Mouse (Mus musculus): ENCODE measurements at regions not wholly inside any gene's neighbourhood (a gene's known extent, or its start where the extent isn't known, plus 50 kb on each side); places are given as distances from the start of the nearest gene placed in this dataset.

GRCm38 (mm10) chr15:62165826-62166500 is 1243.2 kb upstream of the A1bg start:
- TF ChIP-seq GATA4 (IDR thresholded peaks at IDR 0.05; ENCODE audit: insufficient replicate concordance, low read length) = no peak

DNA sequence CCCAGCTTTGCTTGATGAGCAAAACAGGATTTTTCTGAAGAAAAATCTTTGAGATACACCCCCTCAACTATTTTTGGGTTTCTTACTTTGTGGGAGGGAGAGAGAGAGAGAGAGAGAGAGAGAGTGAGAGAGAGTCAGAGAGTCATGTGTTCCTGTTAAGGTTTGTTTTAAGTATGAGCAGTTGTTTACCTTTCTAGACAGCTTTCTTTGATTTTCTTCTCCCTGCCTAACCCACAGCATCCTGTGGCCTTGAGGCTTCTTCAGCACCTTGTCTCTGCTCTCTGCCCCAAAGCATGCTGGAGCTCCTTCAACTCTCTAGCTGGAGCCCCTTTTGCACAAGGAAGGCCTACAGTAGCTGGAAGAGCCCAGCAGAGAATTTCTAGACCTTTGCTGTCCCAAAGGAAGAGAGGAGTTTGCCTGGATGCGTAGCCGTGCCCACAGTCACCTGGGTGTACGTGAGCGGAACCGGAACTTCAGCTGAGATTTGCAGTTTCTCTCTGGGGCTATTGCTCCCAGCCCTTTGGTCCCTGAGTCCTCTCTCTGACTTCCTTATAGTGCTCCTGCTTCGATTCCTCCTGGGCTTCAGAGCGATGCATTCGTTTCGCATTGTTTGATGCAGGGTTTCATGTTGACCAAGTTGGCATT is 1242.1 kb upstream of the A1bg start:
- no peak for TF ChIP-seq GATA4 (IDR thresholded peaks at IDR 0.05; ENCODE audit: insufficient replicate concordance, low read length)

DNA sequence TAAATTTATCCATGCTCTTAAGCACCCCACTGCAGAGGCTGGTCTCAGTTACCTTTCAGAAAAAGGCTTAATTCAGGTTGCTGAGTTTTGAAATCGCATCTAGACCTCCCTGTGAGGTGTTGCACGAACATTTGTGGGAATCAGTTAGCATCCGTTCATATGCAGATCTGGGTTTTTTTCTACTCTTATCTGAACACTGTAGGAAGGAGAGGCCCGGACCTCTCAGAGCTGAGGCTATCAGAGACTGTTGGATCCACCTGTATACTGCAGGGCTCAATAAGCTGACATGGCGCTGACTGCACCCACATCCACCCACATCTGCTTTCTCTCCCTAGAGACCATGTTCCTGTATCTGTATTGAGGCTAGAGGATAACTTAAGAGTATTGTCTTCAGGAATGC is 1240.4 kb upstream of the A1bg start:
- no peak for TF ChIP-seq GATA4 (IDR thresholded peaks at IDR 0.05; ENCODE audit: insufficient replicate concordance, low read length)

GRCm38 (mm10) chr15:62162648-62163194 is 1239.9 kb upstream of the A1bg start:
- TF ChIP-seq GATA4 (IDR thresholded peaks at IDR 0.05; ENCODE audit: insufficient replicate concordance, low read length) = no peak

- TF ChIP-seq GATA4 (IDR thresholded peaks at IDR 0.05; ENCODE audit: insufficient replicate concordance, low read length) = no peak
These were observed 1239.3 kb upstream of the A1bg start for GRCm38 (mm10) chr15:62161975-62162647.

DNA sequence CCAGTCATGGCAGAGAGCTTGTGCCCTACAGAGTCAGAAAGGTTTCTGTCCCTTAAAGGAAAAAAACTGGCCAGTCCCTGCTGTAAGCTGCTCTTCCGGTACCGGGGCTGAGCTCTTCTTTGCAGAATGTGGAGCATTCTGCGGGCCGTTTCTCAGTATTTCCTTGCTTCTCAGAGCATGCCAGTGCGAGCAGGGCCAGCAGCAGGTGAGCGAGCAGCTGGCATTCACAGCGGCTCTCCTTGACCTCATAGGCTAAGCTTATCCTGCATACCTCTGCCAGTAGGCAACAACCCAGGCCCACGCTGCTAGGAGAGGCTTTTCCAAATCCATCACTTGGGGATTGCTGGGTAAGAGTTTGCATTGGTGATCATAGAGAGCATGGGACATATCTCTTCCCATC is 1238.2 kb upstream of the A1bg start:
- TF ChIP-seq GATA4 (IDR thresholded peaks at IDR 0.05; ENCODE audit: insufficient replicate concordance, low read length) = no peak

DNA sequence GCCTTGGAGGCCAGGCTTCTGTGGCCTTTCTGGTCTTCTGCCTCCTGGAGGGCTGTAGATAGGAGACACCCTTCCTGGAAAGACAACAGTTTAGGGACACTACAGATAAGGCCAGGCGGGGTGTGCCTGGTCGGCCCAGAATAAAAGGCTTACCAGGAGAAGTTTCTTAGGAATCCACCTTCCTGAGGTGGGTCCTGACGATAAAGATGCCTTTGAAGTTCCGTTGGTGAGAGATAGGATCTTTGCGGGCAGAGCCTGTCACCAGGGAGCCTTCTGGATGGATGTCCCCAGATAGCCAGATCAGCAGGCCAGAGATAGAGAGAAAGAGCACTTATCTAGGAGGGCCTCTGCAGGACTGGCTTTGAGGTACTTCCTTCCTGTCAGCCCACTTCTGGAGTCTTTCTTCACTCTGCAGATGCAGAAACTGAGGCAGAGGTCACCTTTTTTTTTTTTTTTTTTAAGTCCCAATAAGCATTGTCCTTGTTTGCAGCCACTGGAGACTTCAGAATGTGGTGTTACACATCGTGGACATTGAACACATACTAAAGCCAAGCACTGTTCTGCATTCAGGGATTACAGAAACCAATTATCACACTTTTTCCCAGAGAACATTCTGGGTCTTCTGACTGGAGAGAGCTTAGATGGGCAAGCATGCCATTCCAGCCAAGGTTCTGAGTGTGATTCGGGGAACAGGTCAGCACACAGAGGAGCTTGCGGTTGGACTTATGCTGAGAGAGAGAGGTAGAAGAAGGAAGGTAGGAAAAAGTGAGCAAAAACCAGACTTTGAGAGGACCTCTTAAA is 1236.3 kb upstream of the A1bg start:
- TF ChIP-seq GATA4 (IDR thresholded peaks at IDR 0.05; ENCODE audit: insufficient replicate concordance, low read length) = no peak

- TF ChIP-seq GATA4 (IDR thresholded peaks at IDR 0.05; ENCODE audit: insufficient replicate concordance, low read length) = no peak
These were observed 1234.6 kb upstream of the A1bg start for GRCm38 (mm10) chr15:62157200-62158033.

DNA sequence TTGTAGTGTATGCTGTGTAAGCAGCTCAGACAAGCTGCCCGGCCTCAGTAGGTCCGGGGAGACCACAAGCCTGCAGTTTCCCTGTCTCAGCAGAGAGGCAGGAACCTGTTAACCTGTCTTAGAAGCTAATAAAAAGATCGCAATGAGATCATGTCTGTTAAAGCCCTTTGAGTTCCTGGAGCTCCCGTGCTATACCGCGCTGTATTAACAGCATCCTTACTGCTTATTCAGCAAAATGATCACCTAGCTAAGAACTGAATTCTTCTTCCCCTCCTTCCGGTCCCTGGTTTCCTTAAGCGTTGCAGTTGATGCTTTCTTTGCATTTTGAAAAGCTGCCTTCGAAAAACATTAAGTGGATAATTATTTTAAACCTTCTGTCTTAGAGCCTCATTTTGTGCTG is 1230.4 kb upstream of the A1bg start:
- no peak for TF ChIP-seq GATA4 (IDR thresholded peaks at IDR 0.05; ENCODE audit: insufficient replicate concordance, low read length)

GRCm38 (mm10) chr15:62152133-62152532 is 1229.3 kb upstream of the A1bg start:
- no peak for TF ChIP-seq GATA4 (IDR thresholded peaks at IDR 0.05; ENCODE audit: insufficient replicate concordance, low read length)

- TF ChIP-seq GATA4 (IDR thresholded peaks at IDR 0.05; ENCODE audit: insufficient replicate concordance, low read length) = no peak
These were observed 1228.9 kb upstream of the A1bg start for GRCm38 (mm10) chr15:62151690-62152089.

GRCm38 (mm10) chr15:62150296-62150695 is 1227.5 kb upstream of the A1bg start:
- no peak for TF ChIP-seq GATA4 (IDR thresholded peaks at IDR 0.05; ENCODE audit: insufficient replicate concordance, low read length)

DNA sequence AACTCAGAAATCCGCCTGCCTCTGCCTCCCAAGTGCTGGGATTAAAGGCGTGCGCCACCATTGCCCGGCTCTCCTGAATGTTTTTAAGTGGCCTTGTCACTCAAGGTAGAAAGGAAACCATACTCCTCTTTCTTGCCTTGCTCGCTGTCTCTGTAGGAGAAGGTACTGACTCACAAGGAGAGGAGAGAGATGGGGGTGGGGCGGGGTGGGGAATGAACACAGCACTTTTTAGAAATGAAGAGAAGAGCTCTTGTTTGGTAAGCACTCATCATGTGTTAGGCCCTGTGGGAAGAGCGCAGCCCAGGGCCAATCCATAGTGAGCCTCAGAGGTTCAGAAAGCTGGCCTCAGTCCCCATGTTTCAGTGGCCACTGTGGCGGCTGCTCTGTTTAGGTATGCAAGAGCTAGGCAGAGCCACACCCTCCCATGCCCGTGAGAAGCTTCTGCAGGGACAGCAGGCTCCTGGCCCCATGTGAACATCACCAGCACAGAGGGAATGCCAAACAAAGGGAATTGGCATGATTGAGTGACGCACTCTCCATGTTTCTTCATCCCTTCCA is 1225.9 kb upstream of the A1bg start:
- no peak for TF ChIP-seq GATA4 (IDR thresholded peaks at IDR 0.05; ENCODE audit: insufficient replicate concordance, low read length)

- no peak for TF ChIP-seq GATA4 (IDR thresholded peaks at IDR 0.05; ENCODE audit: insufficient replicate concordance, low read length)
These were observed 1224.6 kb upstream of the A1bg start for GRCm38 (mm10) chr15:62147343-62147953.
